Mouse (Mus musculus): ENCODE results near the gene Spred1. TPM values are rescaled to one million over a fixed set of nuclear protein-coding genes. Genes with fewer than 3 reads are reported as not detected.

Gene Spred1
- polyA plus RNA-seq, 1 experiment from 2014 or later, result 15.7 TPM

GRCm38 (mm10) chr2:117231257-117231656, 110.1 kb downstream of the Spred1 start:
- H3K4me1 ChIP-seq, result peaks cover 9% of the 10 kb centered on the region
- H3K36me3 ChIP-seq, result no peaks in the 10 kb centered on the region
- 0 out of 2 replicates have a peak overlapping the region, but pooled peaks have one; percentile 5 for H3K4me2 ChIP-seq (replicated peaks)
- H3K27ac ChIP-seq, result no peak overlapping the region
- 7% methylated on average over 13 of the region's 13 CpGs for WGBS
- no peak overlapping the region for H3K9ac ChIP-seq
- H3K9me3 ChIP-seq, result no peaks in the 10 kb centered on the region
- peak; percentile 86 for ATAC-seq (ENCODE audit: low FRiP score, low read depth)
- H3K27me3 ChIP-seq, result peaks cover 5% of the 10 kb centered on the region; the same call in 1 of the 2 replicates
- no peak overlapping the region for H3K4me3 ChIP-seq

MicroRNAs encoded within 50 kb of the gene (microRNA counts, 519-probe panel; counts per million panel counts)
- microRNA mmu-miR-674, result 3,210 counts per million, percentile 54 among the panel's probes with 10 or more counts

Small RNA genes within 50 kb of the gene (microRNA-seq; reads per million reads assigned to microRNA genes)
- 994 reads per million, percentile 75 among the genes with 10 or more reads in this experiment for gene Mir674

Other genes with a start within 250 kb of the Spred1 start
- not detected in 2 replicates for gene Tmco5, start 242.7 kb upstream of the Spred1 start, polyA plus RNA-seq (2015; fragmentation: Nextera tagmentation; extraction: Ambion mirVana)
- gene Fam98b, start 128.4 kb downstream of the Spred1 start, polyA plus RNA-seq (2015; fragmentation: Nextera tagmentation; extraction: Ambion mirVana), result 15.2 and 15.5 TPM in 2 replicates
- gene Rasgrp1, start 221.6 kb downstream of the Spred1 start, polyA plus RNA-seq (2015; fragmentation: Nextera tagmentation; extraction: Ambion mirVana), result 0.37 and 0.73 TPM in 2 replicates

Data from limb, embryonic 13.5 days (tissue).